Mouse (Mus musculus) layer of hippocampus, adult 9-11 months (tissue): ENCODE results near the gene Trmt112.

Experiments used
- DNase-seq: peaks from one replicate; pipeline ENCODE4 v3.0.0; 2022

Gene Trmt112

GRCm38 (mm10) chr19:6928080-6928479, 18.6 kb downstream of the Trmt112 start:
- no peak for DNase-seq

- no peak for DNase-seq
Measured at GRCm38 (mm10) chr19:6931002-6931401, 21.5 kb downstream of the Trmt112 start.

- DNase-seq, result no peak
Measured at GRCm38 (mm10) chr19:6932018-6932417, 22.5 kb downstream of the Trmt112 start.

- no peak for DNase-seq
Measured at GRCm38 (mm10) chr19:6933102-6933435, 23.6 kb downstream of the Trmt112 start.

GRCm38 (mm10) chr19:6933436-6934194, 24.1 kb downstream of the Trmt112 start:
- no peak for DNase-seq

- no peak for DNase-seq
Measured at GRCm38 (mm10) chr19:6934195-6934977, 24.9 kb downstream of the Trmt112 start, which contains the start of gene Kcnk4. Gene Kcnk4, minus strand, starts transcription at chr19:6934515.

- no peak for DNase-seq
Measured at GRCm38 (mm10) chr19:6936299-6936698, 26.8 kb downstream of the Trmt112 start.

GRCm38 (mm10) chr19:6937541-6938465, 28.3 kb downstream of the Trmt112 start:
- DNase-seq, result no peak

GRCm38 (mm10) chr19:6939106-6940002, 29.9 kb downstream of the Trmt112 start:
- DNase-seq, result no peak

- no peak for DNase-seq
Measured at GRCm38 (mm10) chr19:6940396-6941351, 31.2 kb downstream of the Trmt112 start.

- DNase-seq, result peak; percentile 90
Measured at GRCm38 (mm10) chr19:6941372-6942248, 32.1 kb downstream of the Trmt112 start, which contains the start of gene Bad. Gene Bad, plus strand, starts transcription at chr19:6941861.

GRCm38 (mm10) chr19:6942249-6942691, 32.8 kb downstream of the Trmt112 start, which contains the start of gene Gpr137:
Gene Gpr137, minus strand, starts transcription at chr19:6942480.
- DNase-seq, result peak; percentile 96

GRCm38 (mm10) chr19:6942764-6943163, 33.3 kb downstream of the Trmt112 start:
- DNase-seq, result no peak

GRCm38 (mm10) chr19:6943709-6944108, 34.2 kb downstream of the Trmt112 start:
- DNase-seq, result no peak

GRCm38 (mm10) chr19:6947742-6948141, 38.2 kb downstream of the Trmt112 start:
- DNase-seq, result no peak

- no peak for DNase-seq
Measured at GRCm38 (mm10) chr19:6948186-6948585, 38.7 kb downstream of the Trmt112 start.

GRCm38 (mm10) chr19:6949532-6949931, 40.0 kb downstream of the Trmt112 start:
- DNase-seq, result no peak

- DNase-seq, result no peak
Measured at GRCm38 (mm10) chr19:6949951-6950350, 40.5 kb downstream of the Trmt112 start.

GRCm38 (mm10) chr19:6950613-6951153, 41.2 kb downstream of the Trmt112 start:
- DNase-seq, result peak; percentile 66
